Mouse (Mus musculus): ENCODE data around the gene Pde4d. TPM values are rescaled to one million over a fixed set of nuclear protein-coding genes. Genes with fewer than 3 reads are reported as not detected.
A peak's percentile ranks its signal among the peaks of the same experiment; 100 is the strongest.

Gene Pde4d
- 27.9 and 31.4 TPM in 2 replicates for polyA plus RNA-seq (2015; fragmentation: Nextera tagmentation; extraction: Ambion mirVana)

- Histone ChIP-seq H3K4me2 (ENCODE audit: low read depth, low read length) (peak within 1 kb of the TSS; percentile 49), H3K27ac (ENCODE audit: low read length) (peak within 1 kb of the TSS; percentile 86), H3K9ac (ENCODE audit: low read length) (peak within 1 kb of the TSS; percentile 39; the same call in 1 of the 2 replicates), H3K4me3 (ENCODE audit: low read length) (peak within 1 kb of the TSS; percentile 20), H3K36me3 (ENCODE audit: control insufficient read depth, insufficient read depth) (no peaks in the 10 kb centered on the region), H3K9me3 (replicated peaks; ENCODE audit: control insufficient read depth, low read length) (no peaks in the 10 kb centered on the region), H3K27me3 (ENCODE audit: control insufficient read depth, insufficient read depth, low read length) (no peaks in the 10 kb centered on the region), H3K4me1 (ENCODE audit: control insufficient read depth, insufficient read depth, low read length) (peaks cover 27% of the 10 kb centered on the region)
- peak; percentile 59 for ATAC-seq (replicated peaks; ENCODE audit: extremely low read depth, insufficient read depth, low FRiP score)
- 10% methylated on average over 10 of the region's 10 CpGs for whole genome bisulfite sequencing
Measured at GRCm38 (mm10) chr13:108449116-108450097, at the start of gene Pde4d. TSS of gene Pde4d (plus strand) at chr13:108449948.

- no peak overlapping the region for H3K4me3 ChIP-seq (ENCODE audit: low read length)
- H3K9me3 ChIP-seq (replicated peaks; ENCODE audit: control insufficient read depth, low read length): no peaks in the 10 kb centered on the region
- H3K27me3 ChIP-seq (ENCODE audit: control insufficient read depth, insufficient read depth, low read length): no peaks in the 10 kb centered on the region
- no peak overlapping the region for H3K27ac ChIP-seq (ENCODE audit: low read length)
- H3K9ac ChIP-seq (ENCODE audit: low read length): no peak overlapping the region
- WGBS: 84% methylated on average over 5 of the region's 5 CpGs
- ATAC-seq (replicated peaks; ENCODE audit: extremely low read depth, insufficient read depth, low FRiP score): no peak
- H3K4me2 ChIP-seq (ENCODE audit: low read depth, low read length): no peak overlapping the region
- no peaks in the 10 kb centered on the region for H3K4me1 ChIP-seq (ENCODE audit: control insufficient read depth, insufficient read depth, low read length)
- H3K36me3 ChIP-seq (ENCODE audit: control insufficient read depth, insufficient read depth): no peaks in the 10 kb centered on the region
Measured at GRCm38 (mm10) chr13:108403197-108403596, 46.6 kb upstream of the Pde4d start.

GRCm38 (mm10) chr13:108404372-108404771 is 45.4 kb upstream of the Pde4d start:
- H3K4me3 ChIP-seq (ENCODE audit: low read length): no peak overlapping the region
- H3K9me3 ChIP-seq (replicated peaks; ENCODE audit: control insufficient read depth, low read length): no peaks in the 10 kb centered on the region
- 89% methylated on average over 4 of the region's 4 CpGs for WGBS
- H3K4me2 ChIP-seq (ENCODE audit: low read depth, low read length): no peak overlapping the region
- H3K27me3 ChIP-seq (ENCODE audit: control insufficient read depth, insufficient read depth, low read length): no peaks in the 10 kb centered on the region
- no peaks in the 10 kb centered on the region for H3K4me1 ChIP-seq (ENCODE audit: control insufficient read depth, insufficient read depth, low read length)
- no peak for ATAC-seq (replicated peaks; ENCODE audit: extremely low read depth, insufficient read depth, low FRiP score)
- no peak overlapping the region for H3K27ac ChIP-seq (ENCODE audit: low read length)
- H3K36me3 ChIP-seq (ENCODE audit: control insufficient read depth, insufficient read depth): no peaks in the 10 kb centered on the region
- H3K9ac ChIP-seq (ENCODE audit: low read length): no peak overlapping the region

- 75% methylated on average over 2 of the region's 2 CpGs for WGBS
- no peak overlapping the region for H3K4me3 ChIP-seq (ENCODE audit: low read length)
- no peak overlapping the region for H3K9ac ChIP-seq (ENCODE audit: low read length)
- no peaks in the 10 kb centered on the region for H3K36me3 ChIP-seq (ENCODE audit: control insufficient read depth, insufficient read depth)
- ATAC-seq (replicated peaks; ENCODE audit: extremely low read depth, insufficient read depth, low FRiP score): no peak
- no peaks in the 10 kb centered on the region for H3K9me3 ChIP-seq (replicated peaks; ENCODE audit: control insufficient read depth, low read length)
- peaks cover 2% of the 10 kb centered on the region for H3K4me1 ChIP-seq (ENCODE audit: control insufficient read depth, insufficient read depth, low read length)
- H3K27ac ChIP-seq (ENCODE audit: low read length): no peak overlapping the region
- H3K4me2 ChIP-seq (ENCODE audit: low read depth, low read length): no peak overlapping the region
- H3K27me3 ChIP-seq (ENCODE audit: control insufficient read depth, insufficient read depth, low read length): no peaks in the 10 kb centered on the region
Measured at GRCm38 (mm10) chr13:108415464-108415863, 34.3 kb upstream of the Pde4d start.

- H3K36me3 ChIP-seq (ENCODE audit: control insufficient read depth, insufficient read depth): no peaks in the 10 kb centered on the region
- 62% methylated on average over 1 of the region's 1 CpGs for whole genome bisulfite sequencing
- no peaks in the 10 kb centered on the region for H3K27me3 ChIP-seq (ENCODE audit: control insufficient read depth, insufficient read depth, low read length)
- H3K4me3 ChIP-seq (ENCODE audit: low read length): no peak overlapping the region
- no peak for ATAC-seq (replicated peaks; ENCODE audit: extremely low read depth, insufficient read depth, low FRiP score)
- no peak overlapping the region for H3K9ac ChIP-seq (ENCODE audit: low read length)
- H3K4me1 ChIP-seq (ENCODE audit: control insufficient read depth, insufficient read depth, low read length): no peaks in the 10 kb centered on the region
- no peak overlapping the region for H3K27ac ChIP-seq (ENCODE audit: low read length)
- no peak overlapping the region for H3K4me2 ChIP-seq (ENCODE audit: low read depth, low read length)
- H3K9me3 ChIP-seq (replicated peaks; ENCODE audit: control insufficient read depth, low read length): no peaks in the 10 kb centered on the region
Measured at GRCm38 (mm10) chr13:108418741-108419507, 30.8 kb upstream of the Pde4d start.

GRCm38 (mm10) chr13:108426322-108426721 is 23.4 kb upstream of the Pde4d start:
- 70% methylated on average over 5 of the region's 5 CpGs for whole genome bisulfite sequencing
- Histone ChIP-seq H3K4me3 (ENCODE audit: low read length) (no peak overlapping the region), H3K36me3 (ENCODE audit: control insufficient read depth, insufficient read depth) (no peaks in the 10 kb centered on the region), H3K27me3 (ENCODE audit: control insufficient read depth, insufficient read depth, low read length) (no peaks in the 10 kb centered on the region), H3K9ac (ENCODE audit: low read length) (no peak overlapping the region), H3K4me2 (ENCODE audit: low read depth, low read length) (no peak overlapping the region), H3K9me3 (replicated peaks; ENCODE audit: control insufficient read depth, low read length) (no peaks in the 10 kb centered on the region), H3K4me1 (ENCODE audit: control insufficient read depth, insufficient read depth, low read length) (no peaks in the 10 kb centered on the region), H3K27ac (ENCODE audit: low read length) (no peak overlapping the region)
- no peak for ATAC-seq (replicated peaks; ENCODE audit: extremely low read depth, insufficient read depth, low FRiP score)

GRCm38 (mm10) chr13:108428809-108429208 is 20.9 kb upstream of the Pde4d start:
- no peak overlapping the region for H3K27ac ChIP-seq (ENCODE audit: low read length)
- no peak overlapping the region for H3K4me3 ChIP-seq (ENCODE audit: low read length)
- no peak for ATAC-seq (replicated peaks; ENCODE audit: extremely low read depth, insufficient read depth, low FRiP score)
- H3K36me3 ChIP-seq (ENCODE audit: control insufficient read depth, insufficient read depth): no peaks in the 10 kb centered on the region
- no peaks in the 10 kb centered on the region for H3K4me1 ChIP-seq (ENCODE audit: control insufficient read depth, insufficient read depth, low read length)
- 83% methylated on average over 6 of the region's 6 CpGs for WGBS
- no peaks in the 10 kb centered on the region for H3K27me3 ChIP-seq (ENCODE audit: control insufficient read depth, insufficient read depth, low read length)
- H3K4me2 ChIP-seq (ENCODE audit: low read depth, low read length): no peak overlapping the region
- H3K9ac ChIP-seq (ENCODE audit: low read length): no peak overlapping the region
- no peaks in the 10 kb centered on the region for H3K9me3 ChIP-seq (replicated peaks; ENCODE audit: control insufficient read depth, low read length)

GRCm38 (mm10) chr13:108429623-108430022 is 20.1 kb upstream of the Pde4d start:
- ATAC-seq (replicated peaks; ENCODE audit: extremely low read depth, insufficient read depth, low FRiP score): no peak
- WGBS: 49% methylated on average over 2 of the region's 2 CpGs
- H3K9ac ChIP-seq (ENCODE audit: low read length): no peak overlapping the region

GRCm38 (mm10) chr13:108431776-108432175 is 18.0 kb upstream of the Pde4d start:
- no peak overlapping the region for H3K4me3 ChIP-seq (ENCODE audit: low read length)
- no peaks in the 10 kb centered on the region for H3K4me1 ChIP-seq (ENCODE audit: control insufficient read depth, insufficient read depth, low read length)
- no peak overlapping the region for H3K9ac ChIP-seq (ENCODE audit: low read length)
- H3K4me2 ChIP-seq (ENCODE audit: low read depth, low read length): no peak overlapping the region
- H3K9me3 ChIP-seq (replicated peaks; ENCODE audit: control insufficient read depth, low read length): no peaks in the 10 kb centered on the region
- H3K27me3 ChIP-seq (ENCODE audit: control insufficient read depth, insufficient read depth, low read length): no peaks in the 10 kb centered on the region
- H3K27ac ChIP-seq (ENCODE audit: low read length): no peak overlapping the region
- no peaks in the 10 kb centered on the region for H3K36me3 ChIP-seq (ENCODE audit: control insufficient read depth, insufficient read depth)
- no peak for ATAC-seq (replicated peaks; ENCODE audit: extremely low read depth, insufficient read depth, low FRiP score)
- 89% methylated on average over 3 of the region's 3 CpGs for WGBS

More at GRCm38 (mm10) chr13:108429623-108430022, 20.1 kb upstream of the Pde4d start:
- Histone ChIP-seq H3K4me2 (ENCODE audit: low read depth, low read length) (no peak overlapping the region), H3K9me3 (replicated peaks; ENCODE audit: control insufficient read depth, low read length) (no peaks in the 10 kb centered on the region), H3K27ac (ENCODE audit: low read length) (no peak overlapping the region), H3K27me3 (ENCODE audit: control insufficient read depth, insufficient read depth, low read length) (no peaks in the 10 kb centered on the region), H3K36me3 (ENCODE audit: control insufficient read depth, insufficient read depth) (no peaks in the 10 kb centered on the region), H3K4me3 (ENCODE audit: low read length) (no peak overlapping the region), H3K4me1 (ENCODE audit: control insufficient read depth, insufficient read depth, low read length) (no peaks in the 10 kb centered on the region)
